Comparison of ENCODE assay signal across 8 mouse cellular contexts in genomic region chr13:65240509-65241098, GRCm38 (mm10). TPM values are rescaled to one million over a fixed set of nuclear protein-coding genes. Genes with fewer than 3 reads are reported as not detected.
DNase-seq lines count a peak whose midpoint lies in the region; ATAC-seq and TF ChIP-seq lines count a peak whose summit lies in the region.

No protein-coding gene starts in this region.

- H3K27ac ChIP-seq in ES-Bruce4 (ENCODE audit: insufficient read depth, low read length), result peak overlapping the region; percentile 22
- H3K27ac ChIP-seq in forebrain, embryonic 14.5 days (ENCODE audit: low read depth, low read length), result peak overlapping the region; percentile 91

- intact Hi-C loops in heart, postnatal 14 days (cut with DNase I), result loop anchor here (2.0 to 10.0 kb wide), 5 partner anchors 36 to 1086 kb away; partner anchors contain the start of genes Aaed1, Mfsd14b and Zfp367

- no peaks in the 10 kb centered on the region for H3K27me3 ChIP-seq in ES-Bruce4 (ENCODE audit: control insufficient read depth, insufficient read depth, low read length, poor library complexity, severe bottlenecking)
- no peaks in the 10 kb centered on the region for H3K27me3 ChIP-seq in forebrain, embryonic 14.5 days (replicated peaks; ENCODE audit: control insufficient read depth, insufficient read depth, low read length)

- DNase-seq in c-Kit-positive CD71-positive TER-119-positive erythroid progenitor cells, embryonic 14.5 days (ENCODE audit: low spot score), result peak; percentile 96
- DNase-seq in forebrain, embryonic 14.5 days (ENCODE audit: low spot score), result peak; percentile 99
- peak; percentile 95 to 96 for DNase-seq in heart, postnatal 14 days
- peak; percentile 97 to 99 for DNase-seq in layer of hippocampus, adult 18-20 months (ENCODE audit: low spot score in 2 of 2)
- DNase-seq in lung, adult 2 months, result peak; percentile 92
- DNase-seq in thymus, adult 18-20 months, result peak; percentile 96 to 97

- H3K4me1 ChIP-seq in ES-Bruce4 (ENCODE audit: control insufficient read depth, insufficient read depth, low read length), result no peaks in the 10 kb centered on the region
- peaks cover 7% of the 10 kb centered on the region for H3K4me1 ChIP-seq in forebrain, embryonic 14.5 days (ENCODE audit: control insufficient read depth, insufficient read depth, low read length)
- H3K4me1 ChIP-seq in lung, adult 2 months (ENCODE audit: control insufficient read depth, insufficient read depth, low read length), result peaks cover 4% of the 10 kb centered on the region; the same call in 1 of the 2 replicates

- TF ChIP-seq CTCF in ES-Bruce4 (IDR thresholded peaks at IDR 0.05; ENCODE audit: low read depth, low read length), result no peak
- no peak for TF ChIP-seq CTCF in lung, adult 2 months (IDR thresholded peaks at IDR 0.05; ENCODE audit: insufficient read depth, low read length)

- H3K36me3 ChIP-seq in ES-Bruce4 (ENCODE audit: control insufficient read depth, insufficient read depth, low read length, poor library complexity, severe bottlenecking), result no peaks in the 10 kb centered on the region
- no peaks in the 10 kb centered on the region for H3K36me3 ChIP-seq in forebrain, embryonic 14.5 days (ENCODE audit: control insufficient read depth, insufficient read depth, low read length)

- TF ChIP-seq POLR2A in ES-Bruce4 (IDR thresholded peaks at IDR 0.05; ENCODE audit: insufficient read depth, low read length), result no peak
- peak; percentile 79; the same call in 1 of the 2 replicates for TF ChIP-seq POLR2A in lung, adult 2 months (IDR thresholded peaks at IDR 0.05; ENCODE audit: borderline replicate concordance, extremely low read depth, low read depth, low read length)

- 1% methylated on average over 28 of the region's 28 CpGs for WGBS in forebrain, embryonic 14.5 days
- WGBS in lung, adult 2 months, result under 1% methylated on average over 28 of the region's 28 CpGs

- no peaks in the 10 kb centered on the region for H3K9me3 ChIP-seq in ES-Bruce4 (replicated peaks; ENCODE audit: control insufficient read depth, insufficient read depth, low read length, poor library complexity, severe bottlenecking)
- H3K9me3 ChIP-seq in forebrain, embryonic 14.5 days (replicated peaks; ENCODE audit: control insufficient read depth, low read length), result peaks cover 20% of the 10 kb centered on the region

- H3K4me2 ChIP-seq in forebrain, embryonic 14.5 days (ENCODE audit: low read length), result peak overlapping the region; percentile 96

- H3K9ac ChIP-seq in ES-Bruce4 (ENCODE audit: low read depth, poor library complexity, severe bottlenecking), result peak overlapping the region; percentile 76
- peak overlapping the region; percentile 69 for H3K9ac ChIP-seq in forebrain, embryonic 14.5 days (ENCODE audit: low read length)

- peak; percentile 94 for ATAC-seq in forebrain, embryonic 14.5 days
- peak; percentile 72 for ATAC-seq in neutrophil, adult 5-6 weeks (ENCODE audit: extremely low read depth, insufficient number of reproducible peaks, low FRiP score, poor library complexity, severe bottlenecking)

- TF ChIP-seq EP300 in ES-Bruce4 (IDR thresholded peaks at IDR 0.05; ENCODE audit: insufficient read depth, low read depth, low read length), result no peak

- peak overlapping the region; percentile 80 for H3K4me3 ChIP-seq in ES-Bruce4 (ENCODE audit: low read depth, low read length)
- H3K4me3 ChIP-seq in forebrain, embryonic 14.5 days (ENCODE audit: low read depth, low read length), result peak overlapping the region; percentile 61
- peak overlapping the region; percentile 84 for H3K4me3 ChIP-seq in lung, adult 2 months (replicated peaks; ENCODE audit: extremely low read depth, low read depth, low read length)

RNA-seq across cellular contexts. Expression of gene Gm10775, which starts 18.7 kb away (rescaled TPM):
- polyA plus RNA-seq in ES-Bruce4 (2011; ENCODE audit: insufficient read depth, insufficient read length, low read depth, missing spikeins), result 0.51 TPM in 1 of 2 replicates, not detected in the other
- 0.14 TPM in 1 of 2 replicates, not detected in the other for polyA plus RNA-seq in forebrain, embryonic 14.5 days (2014; fragmentation: Nextera tagmentation; extraction: Ambion mirVana)
- total RNA-seq in heart, postnatal 14 days (2021), result not detected
- under 1 TPM in 1 of 2 experiments, not detected in 1; 0.27 TPM for total RNA-seq in layer of hippocampus, adult 18-20 months (2021)
- polyA plus RNA-seq in lung, adult 2 months (2012; rRNA removed), result not detected in 2 replicates
- not detected in 2 replicates for total RNA-seq in neutrophil, adult 5-6 weeks (2017)

RNA-seq across cellular contexts. Expression of gene Nlrp4f, which starts 34.8 kb away (rescaled TPM):
- 28.1 and 29.2 TPM in 2 replicates for polyA plus RNA-seq in ES-Bruce4 (2011; ENCODE audit: insufficient read depth, insufficient read length, low read depth, missing spikeins)
- polyA plus RNA-seq in forebrain, embryonic 14.5 days (2014; fragmentation: Nextera tagmentation; extraction: Ambion mirVana), result not detected in 2 replicates
- total RNA-seq in heart, postnatal 14 days (2021), result not detected
- total RNA-seq in layer of hippocampus, adult 18-20 months (2021), result under 1 TPM in 1 of 2 experiments, not detected in 1; 0.45 TPM
- not detected in 2 replicates for polyA plus RNA-seq in lung, adult 2 months (2012; rRNA removed)
- total RNA-seq in neutrophil, adult 5-6 weeks (2017), result not detected in 2 replicates

RNA-seq across cellular contexts. Expression of gene Zfp369, which starts 38.0 kb away (rescaled TPM):
- polyA plus RNA-seq in ES-Bruce4 (2011; ENCODE audit: insufficient read depth, insufficient read length, low read depth, missing spikeins), result 27.9 and 29.0 TPM in 2 replicates
- polyA plus RNA-seq in forebrain, embryonic 14.5 days (2014; fragmentation: Nextera tagmentation; extraction: Ambion mirVana), result 17.6 and 21.4 TPM in 2 replicates
- 10 to 100 TPM; 24.7 to 27.5 TPM for total RNA-seq in heart, postnatal 14 days (2021)
- 10 to 100 TPM; 65.3 to 66.1 TPM for total RNA-seq in layer of hippocampus, adult 18-20 months (2021)
- polyA plus RNA-seq in lung, adult 2 months (2012; rRNA removed), result 13.3 and 16.7 TPM in 2 replicates
- total RNA-seq in neutrophil, adult 5-6 weeks (2017), result 46.9 and 56.2 TPM in 2 replicates

Comparison
In these comparisons a context has a peak if more than half of its experiments do, and no peak if none do; other contexts are left out.
1. Peak in every context shown above with its lines: DNase-seq, ATAC-seq, H3K4me3 ChIP-seq and H3K27ac ChIP-seq.